Mouse (Mus musculus): Measurements from ENCODE around the gene AB124611. TPM values are rescaled to one million over a fixed set of nuclear protein-coding genes. Genes with fewer than 3 reads are reported as not detected.
"Not testable (repeated sequence)": the region's sequence is repeated elsewhere in the genome, so short reads cannot be mapped to it uniquely, and the experiment has no call there.

AB124611 gene
- polyA plus RNA-seq, 1 experiment from 2014 or later = 6.2 TPM

DNA sequence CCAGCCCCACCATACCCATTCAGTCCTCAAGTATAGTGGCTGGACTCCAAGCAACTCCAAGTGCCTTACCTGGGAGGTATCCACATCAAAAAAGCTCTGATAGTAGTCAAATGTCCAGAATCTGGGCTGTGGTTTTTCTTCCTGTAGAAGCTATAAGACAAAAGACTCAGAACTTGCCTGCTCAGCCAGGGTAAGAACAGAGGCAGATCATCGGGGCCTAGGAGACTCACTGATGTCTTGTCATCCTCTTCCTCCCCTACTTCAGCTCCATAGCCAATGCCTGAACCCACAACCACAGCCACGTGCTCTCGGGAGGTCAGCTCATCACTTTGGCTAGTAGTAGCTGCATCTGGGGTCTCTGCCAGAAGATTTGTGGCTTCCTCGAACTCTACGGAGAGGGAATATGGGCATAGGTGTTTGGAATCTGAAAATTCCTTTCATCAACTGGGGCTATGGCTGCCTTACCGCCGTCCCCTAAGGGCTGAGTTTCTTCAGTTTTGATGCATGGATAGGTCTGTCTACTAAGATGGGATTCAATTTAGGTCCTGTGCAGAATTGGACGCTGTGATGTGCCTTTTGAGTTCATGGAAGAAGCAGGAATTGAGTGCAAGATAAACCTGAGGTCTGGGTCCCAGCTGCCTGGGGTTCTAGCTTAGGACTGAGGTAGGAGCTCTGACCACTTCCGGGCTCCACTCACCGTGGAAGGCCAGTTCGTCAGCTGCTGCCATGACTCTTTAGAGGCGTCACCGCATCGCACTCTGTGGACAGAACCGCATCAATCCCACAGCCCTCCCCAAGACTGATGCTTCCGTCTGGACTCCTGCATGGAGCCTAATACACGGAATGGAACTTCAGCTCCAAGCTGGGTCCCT lies 66.1 kb downstream of the AB124611 start:
- peak overlapping the region; percentile 74 for H3K27ac ChIP-seq
- H3K36me3 ChIP-seq = peaks cover 53% of the 10 kb centered on the region
- H3K4me1 ChIP-seq = peaks cover 36% of the 10 kb centered on the region
- H3K4me3 ChIP-seq = peak overlapping the region; percentile 99
- peak; percentile 64 for ATAC-seq (ENCODE audit: insufficient number of reproducible peaks, insufficient read depth, low FRiP score, low TSS enrichment, low read depth)
- H3K4me2 ChIP-seq = peak overlapping the region; percentile 96
- no peaks in the 10 kb centered on the region for H3K27me3 ChIP-seq
- WGBS = 17% methylated on average over 17 of the region's 17 CpGs
- no peaks in the 10 kb centered on the region for H3K9me3 ChIP-seq
- peak overlapping the region; percentile 96 for H3K9ac ChIP-seq

DNA sequence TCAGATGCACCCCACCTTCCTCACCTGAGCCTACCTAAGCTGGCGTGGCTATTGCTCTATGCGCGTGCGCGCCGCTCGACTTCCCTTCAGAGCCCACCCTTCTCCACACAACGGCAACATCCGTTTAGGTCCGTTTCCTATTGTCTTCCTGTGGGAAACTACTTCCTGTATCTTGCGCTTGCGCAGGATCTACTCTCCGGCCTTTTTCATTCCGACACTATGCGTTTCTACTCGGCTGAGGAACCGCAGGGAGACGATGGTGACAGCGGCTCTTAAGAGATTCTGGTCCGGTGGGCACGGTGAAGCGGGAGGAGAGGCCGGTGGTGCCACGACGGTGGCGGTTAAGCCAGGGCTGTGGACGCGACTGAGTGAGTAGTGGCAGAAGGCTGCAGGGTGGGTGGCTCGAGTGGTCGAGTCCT lies 66.7 kb downstream of the AB124611 start, which contains the start of the genes Timm29 and Yipf2:
Gene Timm29, plus strand, starts transcription at position 20 of the 419 bp plus-strand sequence.
Gene Yipf2, minus strand, starts transcription at position 126 of the 419 bp plus-strand sequence.
- WGBS = 0% methylated on average over 30 of the region's 30 CpGs
- Histone ChIP-seq H3K4me1 (peaks cover 36% of the 10 kb centered on the region), H3K4me2 (peak within 1 kb of the TSS; percentile 96), H3K9me3 (no peaks in the 10 kb centered on the region), H3K27ac (peak within 1 kb of the TSS; percentile 88), H3K36me3 (peaks cover 47% of the 10 kb centered on the region), H3K9ac (peak within 1 kb of the TSS; percentile 96), H3K27me3 (no peaks in the 10 kb centered on the region), H3K4me3 (peak within 1 kb of the TSS; percentile 99)
- ATAC-seq (ENCODE audit: insufficient number of reproducible peaks, insufficient read depth, low FRiP score, low TSS enrichment, low read depth) = peak; percentile 82

DNA sequence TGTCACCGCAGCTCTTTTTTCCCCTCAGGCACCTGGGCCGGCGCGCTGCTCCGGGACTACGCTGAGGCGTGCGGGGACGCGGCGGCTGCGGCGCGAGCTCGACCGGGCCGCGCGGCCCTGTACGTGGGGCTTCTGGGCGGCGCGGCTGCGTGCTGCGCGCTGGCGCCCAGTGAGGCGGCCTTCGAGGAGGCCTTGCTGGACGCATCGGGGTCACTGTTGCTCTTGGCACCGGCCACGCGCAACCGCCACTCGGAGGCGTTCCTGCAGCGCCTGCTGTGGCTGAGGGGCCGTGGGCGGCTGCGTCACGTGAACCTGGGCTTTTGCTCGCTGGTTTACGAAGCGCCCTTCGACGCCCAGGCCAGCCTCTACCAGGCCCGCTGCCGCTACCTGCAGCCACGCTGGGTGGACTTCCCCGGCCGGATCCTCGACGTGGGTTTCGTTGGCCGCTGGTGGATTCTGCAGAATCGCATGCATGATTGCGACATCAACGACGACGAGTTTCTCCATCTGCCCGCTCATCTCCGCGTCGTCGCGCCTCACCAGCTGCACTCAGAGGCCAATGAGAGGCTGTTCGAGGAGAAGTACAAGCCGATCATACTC lies 67.2 kb downstream of the AB124611 start:
- Histone ChIP-seq H3K36me3 (peaks cover 42% of the 10 kb centered on the region), H3K4me2 (peak overlapping the region; percentile 96), H3K27ac (peak overlapping the region; percentile 88), H3K4me1 (peaks cover 36% of the 10 kb centered on the region), H3K9me3 (no peaks in the 10 kb centered on the region), H3K4me3 (peak overlapping the region; percentile 99), H3K9ac (peak overlapping the region; percentile 96), H3K27me3 (no peaks in the 10 kb centered on the region)
- peak; percentile 45 for ATAC-seq (ENCODE audit: insufficient number of reproducible peaks, insufficient read depth, low FRiP score, low TSS enrichment, low read depth)
- 1% methylated on average over 69 of the region's 69 CpGs for whole genome bisulfite sequencing

DNA sequence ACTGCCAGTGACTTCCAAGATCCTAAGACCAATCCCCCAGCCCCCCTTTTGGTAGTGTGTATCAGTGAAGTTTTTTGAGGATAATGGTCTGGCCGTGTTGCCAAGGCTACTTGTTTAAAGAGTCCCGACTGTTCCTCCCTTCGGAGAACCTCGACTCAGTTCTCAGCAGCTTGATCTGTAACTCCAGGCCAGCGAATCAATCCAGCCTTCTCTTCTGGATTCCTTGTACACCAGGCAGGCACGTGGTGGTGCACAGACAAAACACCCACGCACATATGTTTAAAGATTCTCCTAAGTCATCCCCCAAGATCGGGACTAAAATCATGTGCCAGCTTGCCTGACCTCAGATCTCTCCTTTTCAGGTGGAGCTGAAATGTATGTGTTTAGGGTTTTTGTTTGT lies 68.4 kb downstream of the AB124611 start:
- Histone ChIP-seq H3K9ac (peak overlapping the region; percentile 96), H3K4me2 (peak overlapping the region; percentile 96)
- ATAC-seq (ENCODE audit: insufficient number of reproducible peaks, insufficient read depth, low FRiP score, low TSS enrichment, low read depth) = not testable (repeated sequence)

DNA sequence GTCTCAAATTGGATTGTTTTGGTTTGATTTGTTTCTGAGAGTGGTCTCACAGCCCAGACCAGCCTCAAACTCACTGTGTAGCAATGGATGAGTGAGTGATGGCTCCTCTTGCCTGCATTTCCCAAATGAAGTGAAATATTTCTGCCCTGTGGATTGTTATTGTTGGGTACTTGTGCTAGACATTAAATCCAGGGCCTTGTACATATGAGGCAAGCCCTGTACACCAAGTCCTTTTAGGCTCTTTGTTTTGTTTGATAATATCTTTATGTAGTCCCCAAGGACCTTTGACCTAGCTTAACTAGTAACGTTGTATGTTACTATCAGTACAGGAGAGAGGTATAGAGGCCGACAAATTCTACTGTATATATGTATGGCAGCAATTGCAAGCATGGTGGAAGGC lies 68.9 kb downstream of the AB124611 start:
- 80% methylated on average over 2 of the region's 2 CpGs for WGBS
- no peaks in the 10 kb centered on the region for H3K9me3 ChIP-seq

More for the DNA sequence above, 68.4 kb downstream of the AB124611 start:
- H3K4me3 ChIP-seq = peak overlapping the region; percentile 99
- H3K36me3 ChIP-seq = peaks cover 30% of the 10 kb centered on the region
- H3K4me1 ChIP-seq = peaks cover 36% of the 10 kb centered on the region
- 90% methylated on average over 8 of the region's 8 CpGs for WGBS
- not testable (repeated sequence) for H3K27ac ChIP-seq, H3K27me3 ChIP-seq, H3K9me3 ChIP-seq

More for the DNA sequence above, 68.9 kb downstream of the AB124611 start:
- Histone ChIP-seq H3K4me3 (no peak overlapping the region), H3K36me3 (peaks cover 25% of the 10 kb centered on the region), H3K4me2 (no peak overlapping the region), H3K27me3 (no peaks in the 10 kb centered on the region), H3K27ac (no peak overlapping the region), H3K4me1 (peaks cover 36% of the 10 kb centered on the region), H3K9ac (no peak overlapping the region)
- ATAC-seq (ENCODE audit: insufficient number of reproducible peaks, insufficient read depth, low FRiP score, low TSS enrichment, low read depth) = no peak

Small RNAs within 50 kb of the gene (microRNA-seq; reads per million reads assigned to microRNA genes)
- gene Mir199a-1 = 29.6 reads per million, percentile 39 among the genes with 10 or more reads in this experiment

Other genes with a start within 250 kb of the AB124611 start
- 16.8 and 19.2 TPM in 2 replicates for gene Kri1, start 238.2 kb upstream of the AB124611 start, polyA plus RNA-seq (2015; fragmentation: Nextera tagmentation; extraction: Ambion mirVana)
- gene Cdkn2d, start 234.8 kb upstream of the AB124611 start, polyA plus RNA-seq (2015; fragmentation: Nextera tagmentation; extraction: Ambion mirVana) = 52.1 and 56.2 TPM in 2 replicates
- 22.3 and 30.1 TPM in 2 replicates for gene Ap1m2, start 213.8 kb upstream of the AB124611 start, polyA plus RNA-seq (2015; fragmentation: Nextera tagmentation; extraction: Ambion mirVana)
- gene Slc44a2, start 205.5 kb upstream of the AB124611 start, polyA plus RNA-seq (2015; fragmentation: Nextera tagmentation; extraction: Ambion mirVana) = 120 and 123 TPM in 2 replicates
- gene Ilf3, start 158.3 kb upstream of the AB124611 start, polyA plus RNA-seq (2015; fragmentation: Nextera tagmentation; extraction: Ambion mirVana) = 248 and 252 TPM in 2 replicates
- 47.0 and 53.5 TPM in 2 replicates for gene Qtrt1, start 114.3 kb upstream of the AB124611 start, polyA plus RNA-seq (2015; fragmentation: Nextera tagmentation; extraction: Ambion mirVana)
- gene Dnm2, start 101.3 kb upstream of the AB124611 start, polyA plus RNA-seq (2015; fragmentation: Nextera tagmentation; extraction: Ambion mirVana) = 74.5 and 79.8 TPM in 2 replicates
- gene Tmed1, start 15.9 kb upstream of the AB124611 start, polyA plus RNA-seq (2015; fragmentation: Nextera tagmentation; extraction: Ambion mirVana) = 112 and 123 TPM in 2 replicates
- 46.2 and 47.1 TPM in 2 replicates for gene Carm1, start 20.7 kb downstream of the AB124611 start, polyA plus RNA-seq (2015; fragmentation: Nextera tagmentation; extraction: Ambion mirVana)
- gene Timm29, start 66.5 kb downstream of the AB124611 start, polyA plus RNA-seq (2015; fragmentation: Nextera tagmentation; extraction: Ambion mirVana) = 30.4 and 32.1 TPM in 2 replicates
- gene Yipf2, start 66.7 kb downstream of the AB124611 start, polyA plus RNA-seq (2015; fragmentation: Nextera tagmentation; extraction: Ambion mirVana) = 23.8 and 27.8 TPM in 2 replicates
- 94.4 and 102 TPM in 2 replicates for gene Smarca4, start 90.0 kb downstream of the AB124611 start, polyA plus RNA-seq (2015; fragmentation: Nextera tagmentation; extraction: Ambion mirVana)
- 31.2 and 37.3 TPM in 2 replicates for gene Ldlr, start 197.3 kb downstream of the AB124611 start, polyA plus RNA-seq (2015; fragmentation: Nextera tagmentation; extraction: Ambion mirVana)
- 105 and 111 TPM in 2 replicates for gene Spc24, start 234.1 kb downstream of the AB124611 start, polyA plus RNA-seq (2015; fragmentation: Nextera tagmentation; extraction: Ambion mirVana)

Measured in embryonic facial prominence, embryonic 13.5 days (tissue).